ENCODE assay signal across 8 mouse cellular contexts in genomic region chr3:37420072-37420471, GRCm38 (mm10). TPM values are rescaled to one million over a fixed set of nuclear protein-coding genes. Genes with fewer than 3 reads are reported as not detected.
A peak's percentile ranks its signal among the peaks of the same experiment; 100 is the strongest.
DNase-seq lines count a peak whose midpoint lies in the region; ATAC-seq and TF ChIP-seq lines count a peak whose summit lies in the region.

TSS of gene Nudt6 (minus strand) at chr3:37420211.

- under 1% methylated on average over 50 of the region's 50 CpGs for WGBS in heart, embryonic 10.5 days
- WGBS in kidney, embryonic 15.5 days = under 1% methylated on average over 49 of the region's 50 CpGs

- 0 out of 2 replicates have a peak, but pooled peaks cover 2% of the 10 kb centered on the region for H3K36me3 ChIP-seq in heart, embryonic 10.5 days
- peaks cover 11% of the 10 kb centered on the region for H3K36me3 ChIP-seq in kidney, embryonic 15.5 days

- H3K9ac ChIP-seq in kidney, embryonic 15.5 days = peak within 1 kb of the TSS; percentile 82

- 0 out of 2 replicates have a peak, but pooled peaks cover 2% of the 10 kb centered on the region for H3K4me1 ChIP-seq in bone marrow macrophage, adult 2 months (ENCODE audit: control insufficient read depth, insufficient read depth, low read length)
- H3K4me1 ChIP-seq in embryonic fibroblast, embryonic 13.5 days (ENCODE audit: control insufficient read depth, insufficient read depth, low read length) = peaks cover 5% of the 10 kb centered on the region
- H3K4me1 ChIP-seq in heart, embryonic 10.5 days = peaks cover 16% of the 10 kb centered on the region
- H3K4me1 ChIP-seq in kidney, embryonic 15.5 days = peaks cover 19% of the 10 kb centered on the region

- TF ChIP-seq POLR2A in bone marrow macrophage, adult 2 months (IDR thresholded peaks at IDR 0.05; ENCODE audit: borderline replicate concordance, low read depth, low read length) = no peak
- TF ChIP-seq POLR2A in embryonic fibroblast, embryonic 13.5 days (IDR thresholded peaks at IDR 0.05; ENCODE audit: low read depth, low read length) = peak; percentile 54; the same call in 1 of the 2 replicates

- DNase-seq in A20 (ENCODE audit: low read depth, low spot score) (peak; percentile 97), liver (peak; percentile 90)
- peak; percentile 95 for DNase-seq in heart, embryonic 10.5 days (ENCODE audit: low spot score)
- DNase-seq in spleen, postnatal 4 days (ENCODE audit: low spot score in 2 of 2) = peak; percentile 88 to 95

- peak; percentile 89 for ATAC-seq in kidney, embryonic 15.5 days (replicated peaks; ENCODE audit: low FRiP score)
- peak; percentile 49 for ATAC-seq in monocyte, adult 5-6 weeks (replicated peaks; ENCODE audit: insufficient number of reproducible peaks, low FRiP score, low TSS enrichment, poor library complexity, severe bottlenecking)

- no peak for TF ChIP-seq CTCF in bone marrow macrophage, adult 2 months (IDR thresholded peaks at IDR 0.05; ENCODE audit: low read depth, low read length)
- no peak for TF ChIP-seq CTCF in embryonic fibroblast, embryonic 13.5 days (IDR thresholded peaks at IDR 0.05; ENCODE audit: borderline replicate concordance, insufficient read depth, low read length)

- H3K4me2 ChIP-seq in kidney, embryonic 15.5 days = peak within 1 kb of the TSS; percentile 79

- no peaks in the 10 kb centered on the region for H3K27me3 ChIP-seq in heart, embryonic 10.5 days (ENCODE audit: insufficient read depth, poor library complexity, severe bottlenecking)
- no peaks in the 10 kb centered on the region for H3K27me3 ChIP-seq in kidney, embryonic 15.5 days

- H3K4me3 ChIP-seq in bone marrow macrophage, adult 2 months (ENCODE audit: insufficient read depth, low read length) = peak within 1 kb of the TSS; percentile 95
- peak within 1 kb of the TSS; percentile 77 for H3K4me3 ChIP-seq in embryonic fibroblast, embryonic 13.5 days (ENCODE audit: insufficient read depth, low read length)
- H3K4me3 ChIP-seq in heart, embryonic 10.5 days = peak within 1 kb of the TSS; percentile 90
- peak within 1 kb of the TSS; percentile 89 for H3K4me3 ChIP-seq in kidney, embryonic 15.5 days (replicated peaks)

- no peaks in the 10 kb centered on the region for H3K9me3 ChIP-seq in heart, embryonic 10.5 days
- H3K9me3 ChIP-seq in kidney, embryonic 15.5 days (replicated peaks) = no peaks in the 10 kb centered on the region

- H3K27ac ChIP-seq in bone marrow macrophage, adult 2 months (ENCODE audit: insufficient read depth, low read depth, low read length) = peak within 1 kb of the TSS; percentile 95
- H3K27ac ChIP-seq in embryonic fibroblast, embryonic 13.5 days (ENCODE audit: insufficient read depth, low read length) = peak within 1 kb of the TSS; percentile 73
- peak within 1 kb of the TSS; percentile 92 for H3K27ac ChIP-seq in heart, embryonic 10.5 days
- peak within 1 kb of the TSS; percentile 97 for H3K27ac ChIP-seq in kidney, embryonic 15.5 days

RNA-seq across cellular contexts. Expression of gene Nudt6, which starts in this region (rescaled TPM):
- polyA plus RNA-seq in bone marrow macrophage, adult 2 months (2012; ENCODE audit: insufficient read depth, insufficient read length, missing spikeins) = 9.1 and 10.8 TPM in 2 replicates
- 3.0 and 5.0 TPM in 2 replicates for polyA plus RNA-seq in embryonic fibroblast, embryonic 13.5 days (2011; ENCODE audit: insufficient read length, low read depth, missing spikeins)
- polyA plus RNA-seq in heart, embryonic 10.5 days (2016; fragmentation: Nextera tagmentation; extraction: Ambion mirVana) = 7.8 and 10.7 TPM in 2 replicates
- 5.2 and 5.6 TPM in 2 replicates for polyA plus RNA-seq in kidney, embryonic 15.5 days (2015; fragmentation: Nextera tagmentation; extraction: Ambion mirVana)
- total RNA-seq in monocyte, adult 5-6 weeks (2017) = 10.5 to 21.5 TPM (median 17.6 TPM) in 3 replicates

Comparison
In these comparisons a context has a peak if more than half of its experiments do, and no peak if none do; other contexts are left out.
1. Peak in every context shown above with its lines: DNase-seq, ATAC-seq, H3K4me3 ChIP-seq and H3K27ac ChIP-seq.